Mouse (Mus musculus) right cerebral cortex, adult 18-20 months (tissue): ENCODE measurements at regions not wholly inside any gene's neighbourhood (a gene's known extent, or its start where the extent isn't known, plus 50 kb on each side); places are given as distances from the start of the nearest gene placed in this dataset.

Experiments
- DNase-seq: peaks from one replicate; pipeline ENCODE4 v3.0.0; 2022; ENCODE audit warnings: mixed read lengths

DNA sequence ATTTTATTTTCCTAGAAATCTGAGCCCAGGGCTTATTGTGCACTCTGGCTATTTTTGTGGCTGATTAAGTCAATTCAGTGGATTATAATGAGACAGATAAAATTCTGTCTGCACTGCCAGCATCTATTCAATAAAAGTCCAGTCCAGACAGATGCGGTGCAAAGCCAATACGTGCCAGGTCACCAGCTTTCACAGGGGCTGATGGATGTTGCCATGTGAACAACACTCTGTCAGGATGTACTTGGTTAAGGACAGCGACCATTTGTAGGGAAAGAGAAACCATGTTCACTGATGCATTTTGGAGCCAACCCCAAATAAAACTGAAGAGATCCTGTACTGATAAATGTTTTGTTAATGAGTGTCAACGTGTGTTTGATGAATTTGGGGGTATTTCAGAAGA is 285.0 kb upstream of the Gnpda2 start:
- no peak for DNase-seq

DNA sequence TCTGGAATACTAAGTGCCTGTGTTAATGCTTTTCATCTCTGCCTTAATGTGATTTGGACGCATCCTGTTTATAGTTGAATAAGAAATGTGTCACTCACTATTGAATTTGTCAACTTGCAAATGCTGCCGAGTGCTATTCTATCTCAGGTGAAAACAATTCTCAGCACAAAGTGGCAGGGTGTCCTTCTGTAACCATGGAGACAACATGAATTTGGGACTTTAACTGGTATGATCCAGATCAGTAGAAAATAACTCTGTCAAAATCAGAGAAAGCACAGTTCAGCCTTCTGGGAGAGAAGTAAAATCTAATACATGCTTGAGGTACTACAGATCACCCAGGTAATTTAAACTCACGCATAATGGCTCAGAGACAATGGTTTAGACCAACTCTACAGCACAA is 270.9 kb upstream of the Gnpda2 start:
- DNase-seq, result no peak

DNA sequence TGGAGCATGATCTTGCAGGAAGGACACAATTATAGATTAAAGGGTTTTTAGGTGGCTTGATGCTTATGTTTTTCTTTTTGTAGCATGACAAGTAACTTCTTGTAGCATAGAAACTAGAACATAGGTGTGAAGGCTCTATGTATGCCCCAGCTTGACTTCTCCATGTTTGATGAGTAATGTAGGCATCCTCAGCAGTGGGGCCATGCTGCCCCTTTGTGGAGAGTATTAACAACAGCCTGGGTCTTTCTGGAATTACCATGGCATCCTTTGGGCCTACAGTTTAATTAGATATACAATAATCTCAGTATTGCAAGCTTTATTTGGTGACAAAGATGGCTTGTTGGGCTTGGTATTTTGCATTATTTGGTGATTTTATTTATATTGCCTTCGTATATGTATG is 252.7 kb upstream of the Gnpda2 start:
- no peak for DNase-seq

DNA sequence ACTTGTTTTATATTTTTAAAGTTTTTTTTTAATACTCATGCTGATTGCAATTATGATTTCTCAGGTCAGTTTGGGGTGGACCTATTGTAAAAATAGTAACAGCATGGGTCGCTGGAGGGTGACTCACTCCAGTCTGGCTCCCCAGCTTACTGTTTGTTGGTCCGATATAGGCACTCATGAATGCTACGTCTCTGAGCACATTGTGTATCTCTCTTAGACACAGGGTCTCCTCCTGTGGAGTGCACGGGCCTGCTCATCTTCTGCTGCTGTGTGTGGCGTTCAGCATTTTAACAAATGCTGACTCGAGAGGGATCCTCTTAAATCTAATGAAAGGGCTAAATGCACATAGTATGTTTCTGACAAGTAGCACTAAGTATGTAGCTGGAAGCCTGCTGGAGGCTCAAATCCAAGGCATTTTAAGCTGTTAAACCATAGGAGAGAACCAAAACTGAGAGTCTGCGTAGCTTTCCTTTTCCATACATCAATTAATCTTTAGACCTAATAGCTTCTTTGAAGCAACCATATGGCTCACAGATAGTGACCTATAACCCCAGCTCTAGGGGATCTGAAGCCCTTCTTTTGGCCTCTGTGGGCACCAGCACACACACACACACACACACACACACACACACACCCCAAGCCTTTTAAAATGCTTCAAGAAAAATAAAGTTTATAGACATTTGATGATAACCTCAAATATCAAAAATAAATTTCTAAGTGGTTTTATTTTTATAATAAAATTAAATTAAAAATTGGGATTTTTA is 246.0 kb upstream of the Gnpda2 start:
- DNase-seq, result no peak

DNA sequence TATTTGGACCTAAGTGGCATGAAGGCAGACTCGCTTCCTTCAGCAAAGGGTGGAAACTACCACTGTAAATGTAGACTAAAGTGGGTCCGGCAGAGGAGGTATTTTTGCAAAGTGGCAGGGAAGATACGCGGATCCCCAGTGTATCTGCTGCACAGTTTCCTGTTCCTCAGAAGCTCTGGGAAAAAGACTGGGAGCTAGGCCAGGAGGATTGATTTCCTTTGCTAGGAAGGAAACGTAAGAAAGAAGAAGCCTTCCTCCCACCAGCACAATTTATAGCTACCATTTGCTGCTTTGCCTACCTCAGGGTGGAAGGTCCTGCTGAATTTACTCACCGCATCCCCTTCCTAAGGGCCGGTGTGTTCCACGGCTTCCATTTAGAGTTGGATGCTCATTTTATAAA is 244.2 kb upstream of the Gnpda2 start:
- DNase-seq, result peak; percentile 5

DNA sequence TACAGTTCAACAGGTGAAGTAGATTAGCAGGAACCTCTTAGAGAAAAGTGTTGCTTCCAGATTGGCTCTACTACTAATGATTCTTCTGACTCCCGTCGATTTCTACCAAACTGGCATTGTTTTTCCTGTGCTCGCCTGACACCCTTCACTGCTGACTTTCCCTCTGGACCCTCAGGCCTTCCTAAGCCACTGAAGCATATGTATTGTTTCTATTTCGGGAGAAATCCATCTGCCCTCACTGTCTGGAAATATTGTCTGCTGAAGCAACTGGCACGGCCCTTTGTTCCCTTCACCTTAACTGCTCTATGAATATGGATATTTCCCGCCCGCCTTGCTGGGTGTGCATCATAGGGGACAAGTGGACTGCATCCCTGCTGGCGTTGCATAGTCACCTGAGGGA is 243.0 kb upstream of the Gnpda2 start:
- DNase-seq, result no peak

- no peak for DNase-seq
Observed at GRCm38 (mm10) chr5:69817778-69818177, 225.6 kb upstream of the Gnpda2 start.

DNA sequence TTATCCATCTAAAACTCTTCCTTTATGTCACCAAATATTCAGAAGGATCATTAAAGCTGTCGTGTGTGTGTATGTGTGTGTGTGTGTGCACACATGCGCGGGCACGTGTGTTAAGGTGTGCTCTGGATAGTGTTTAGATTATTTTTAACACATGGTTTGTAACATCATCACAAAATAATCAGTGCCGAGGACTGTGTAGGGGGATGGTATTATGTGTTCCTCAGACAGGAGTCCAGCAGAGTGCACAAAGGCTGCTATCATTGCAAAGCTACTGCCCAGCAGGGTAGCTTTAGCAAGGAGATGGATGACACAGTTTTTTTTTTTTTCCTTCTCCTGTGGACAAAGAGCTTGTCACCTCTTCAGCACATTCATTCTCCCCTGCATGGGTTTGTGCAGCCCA is 224.9 kb upstream of the Gnpda2 start:
- no peak for DNase-seq

DNA sequence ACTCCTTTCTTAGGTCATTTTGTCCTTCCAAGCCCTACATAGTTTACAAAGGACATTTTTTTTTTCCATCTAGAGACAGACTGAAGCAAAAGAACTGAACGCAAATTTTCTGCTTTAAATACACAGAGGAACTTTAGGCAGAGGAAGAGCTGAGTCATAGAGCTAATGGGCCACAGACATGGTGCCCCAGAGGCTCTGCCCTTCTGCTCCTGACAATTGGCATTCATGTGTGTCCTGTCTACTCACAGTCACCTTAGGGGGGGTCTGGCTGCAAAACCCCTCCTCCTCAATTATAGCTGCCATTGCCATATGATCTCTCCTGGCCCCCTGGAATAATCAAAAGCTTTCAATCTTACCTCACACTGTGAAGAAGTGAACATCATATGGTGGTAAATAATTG is 223.2 kb upstream of the Gnpda2 start:
- no peak for DNase-seq

- DNase-seq, result no peak
Observed at GRCm38 (mm10) chr5:69802612-69803011, 210.5 kb upstream of the Gnpda2 start.

- peak; percentile 2 for DNase-seq
Observed at GRCm38 (mm10) chr5:69802101-69802500, 210.0 kb upstream of the Gnpda2 start.

- DNase-seq, result no peak
Observed at GRCm38 (mm10) chr5:69795316-69795715, 203.2 kb upstream of the Gnpda2 start.

DNA sequence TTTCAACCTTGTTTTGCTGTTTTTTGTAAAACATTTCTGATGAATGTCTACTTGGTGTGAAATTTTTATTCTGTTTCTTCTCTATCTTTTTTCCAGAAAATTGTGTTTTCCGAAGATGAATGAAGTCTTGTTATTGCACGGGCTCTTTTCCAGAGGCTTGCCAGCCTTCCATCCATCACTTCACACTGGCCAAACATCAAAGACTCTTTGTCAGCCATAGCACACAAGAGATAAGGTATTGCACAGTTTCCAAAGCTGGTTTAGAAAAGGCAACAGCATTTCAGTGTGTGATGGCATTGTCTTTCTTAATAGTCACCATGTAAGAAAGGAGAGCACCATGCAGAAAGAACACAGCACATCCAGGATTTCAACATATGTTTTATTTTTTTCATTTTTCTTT is 202.5 kb upstream of the Gnpda2 start:
- DNase-seq, result no peak

DNA sequence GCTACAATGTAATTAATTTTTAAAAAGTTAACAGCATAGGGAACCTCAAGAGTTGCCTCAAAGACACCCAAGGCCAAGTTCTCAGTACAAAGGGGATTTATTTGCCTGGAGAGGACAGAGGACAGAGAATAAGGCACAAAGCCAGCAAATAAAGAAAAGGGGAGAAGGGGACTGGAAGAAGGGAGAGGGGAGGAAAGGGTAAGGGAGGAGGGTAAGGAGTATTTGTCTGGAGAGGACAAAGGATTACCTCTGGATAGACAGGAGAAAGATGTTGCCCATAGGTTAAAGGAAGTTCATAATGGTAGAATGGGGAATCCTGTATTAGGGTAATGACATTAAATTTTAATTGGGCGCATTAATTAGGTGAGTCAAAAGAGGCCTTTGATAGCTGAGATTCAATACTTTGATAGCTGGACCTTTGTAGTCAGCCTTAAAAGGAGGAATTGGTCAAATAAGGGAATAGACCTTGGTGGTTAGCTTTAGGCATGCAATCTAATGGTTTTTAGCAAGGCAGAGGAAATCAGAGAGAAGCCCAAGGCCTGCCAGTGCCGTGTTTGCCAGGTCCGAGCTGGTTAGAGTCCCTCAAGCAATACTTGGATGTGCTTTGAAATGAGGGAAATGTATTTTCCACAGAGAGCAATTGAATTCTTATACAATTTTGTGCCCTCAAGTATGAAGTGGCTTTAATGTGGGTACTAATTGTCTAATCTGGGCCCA is 164.8 kb upstream of the Gnpda2 start:
- DNase-seq, result no peak

- DNase-seq, result peak; percentile 2
Observed at GRCm38 (mm10) chr5:69756360-69756759, 164.2 kb upstream of the Gnpda2 start.

DNA sequence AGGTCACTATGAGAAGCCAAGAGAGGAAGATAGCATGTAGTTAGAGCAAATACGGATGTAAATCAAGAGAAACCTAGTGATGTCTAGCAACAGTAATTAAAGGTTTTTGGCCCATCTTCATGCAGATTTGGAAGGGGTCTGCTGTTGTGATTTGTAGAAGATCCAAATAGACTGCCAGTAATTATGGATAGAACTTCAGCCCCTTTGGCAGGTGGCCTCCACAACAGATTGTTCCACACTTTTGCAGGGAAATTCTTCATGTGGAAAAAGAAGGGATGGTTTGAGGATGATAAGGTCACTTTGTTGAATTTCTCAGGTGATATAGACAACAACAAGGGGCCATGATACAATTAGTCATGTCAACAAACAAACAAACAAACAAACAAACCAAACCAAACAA is 148.4 kb upstream of the Gnpda2 start:
- no peak for DNase-seq

DNA sequence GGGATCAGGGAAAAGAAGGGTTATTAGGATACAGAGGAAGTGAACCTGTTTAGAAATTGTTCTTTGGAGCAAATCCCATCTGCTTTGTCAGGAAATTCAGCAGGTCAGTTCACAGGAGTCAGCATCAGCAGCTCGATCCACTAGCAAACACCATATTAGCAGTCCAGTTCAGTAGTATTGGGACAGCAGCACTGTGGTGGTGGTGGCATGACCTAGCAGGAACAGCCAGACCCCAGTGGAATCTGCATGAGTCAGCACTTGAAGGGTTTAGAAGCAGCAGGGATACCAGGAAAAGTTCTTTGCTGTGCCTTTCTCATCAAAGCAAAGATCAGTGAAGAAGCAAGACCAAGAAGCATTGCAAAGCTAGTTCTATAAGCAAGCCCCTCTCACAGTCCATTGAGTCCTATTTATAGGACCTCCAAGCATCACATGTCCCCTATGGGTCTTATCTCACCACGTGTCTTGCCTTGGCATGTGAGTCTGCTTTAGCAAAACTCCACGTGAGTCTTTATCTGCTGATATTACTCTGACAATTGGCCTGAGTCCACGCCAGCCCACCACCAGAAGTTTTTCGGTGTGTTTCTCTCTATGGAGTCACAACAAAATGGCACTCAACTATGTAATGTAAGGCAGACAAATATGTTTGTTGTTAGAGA is 129.3 kb upstream of the Gnpda2 start:
- DNase-seq, result no peak

DNA sequence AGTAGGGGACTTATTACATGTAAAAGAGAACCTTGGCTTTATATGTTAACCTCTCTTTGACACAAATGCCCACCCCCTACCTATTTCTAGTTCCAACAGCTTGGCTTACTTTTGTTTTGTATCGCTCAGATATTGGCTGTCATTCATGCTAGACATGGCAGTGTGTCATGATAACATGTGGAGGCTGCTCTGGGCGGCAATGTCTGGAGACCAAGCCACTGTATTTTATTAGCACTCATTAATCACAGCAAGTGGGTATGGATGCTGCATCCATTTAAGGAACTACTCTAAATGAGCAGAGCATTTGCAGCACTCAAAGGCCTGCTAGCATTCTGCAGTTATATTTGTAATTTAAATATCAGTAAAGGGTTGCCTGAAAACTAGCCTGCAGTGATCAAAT is 123.9 kb upstream of the Gnpda2 start:
- no peak for DNase-seq

GRCm38 (mm10) chr5:69707099-69707498 is 115.0 kb upstream of the Gnpda2 start:
- DNase-seq, result peak; percentile 34

DNA sequence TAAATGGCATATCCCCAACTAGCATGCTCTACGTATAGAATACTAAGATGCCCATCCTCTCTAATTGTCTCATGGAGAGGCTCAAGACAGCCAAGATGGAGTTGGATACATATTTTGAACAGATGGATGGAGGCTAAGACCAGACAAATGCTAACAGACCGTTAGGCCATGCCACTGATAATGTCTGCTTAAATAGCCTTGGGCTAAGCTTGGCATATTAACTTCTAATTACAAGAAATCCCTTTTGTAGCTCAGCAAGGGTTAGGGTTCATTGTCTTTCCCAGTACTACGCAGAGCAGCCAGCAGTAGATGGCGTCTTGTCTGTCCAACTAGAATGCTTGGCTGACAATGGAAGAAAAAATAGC is 113.0 kb upstream of the Gnpda2 start:
- no peak for DNase-seq

DNA sequence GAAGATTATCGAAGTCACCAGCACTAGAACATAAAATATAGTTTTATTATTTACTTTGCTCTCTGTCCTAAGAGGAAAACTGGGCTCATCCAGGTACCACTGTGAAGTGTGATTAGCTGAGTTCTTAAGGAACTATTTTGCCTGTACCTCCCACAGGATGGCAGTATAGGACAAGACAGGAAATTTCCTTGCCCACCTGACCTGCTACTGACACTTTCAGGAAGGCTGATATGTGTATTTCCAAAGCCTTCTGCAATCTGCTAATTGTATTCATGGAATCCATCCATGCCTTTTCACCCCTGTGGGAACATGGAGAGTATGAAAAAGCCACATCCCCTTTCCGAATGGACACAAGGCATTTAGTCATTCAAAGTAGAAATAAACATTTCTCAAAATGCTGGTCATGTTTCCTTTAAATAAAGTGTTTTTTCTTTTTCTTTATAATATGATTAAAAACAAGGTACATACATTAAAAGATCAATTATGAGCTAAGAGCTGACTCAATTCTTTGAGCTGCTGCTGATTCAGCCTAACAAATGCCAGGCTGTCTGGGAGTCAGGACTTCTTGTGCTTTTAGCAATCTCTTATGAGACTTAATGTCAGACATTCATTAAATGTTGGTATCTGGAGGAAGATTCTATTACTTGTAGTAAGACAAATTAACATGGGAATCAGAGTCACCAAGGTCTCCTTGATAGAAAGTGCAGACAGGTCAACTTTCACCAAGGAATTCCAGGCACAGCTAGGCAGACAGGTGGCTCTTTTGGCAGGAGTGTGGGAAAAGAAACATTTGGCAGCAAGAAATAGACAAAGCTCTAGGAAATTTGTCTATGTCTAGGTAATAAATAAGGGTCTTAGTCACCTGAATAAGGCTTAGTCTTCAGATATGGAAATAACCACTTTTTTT is 112.4 kb upstream of the Gnpda2 start:
- DNase-seq, result peak; percentile 8

GRCm38 (mm10) chr5:69678770-69679169 is 86.6 kb upstream of the Gnpda2 start:
- DNase-seq, result no peak

DNA sequence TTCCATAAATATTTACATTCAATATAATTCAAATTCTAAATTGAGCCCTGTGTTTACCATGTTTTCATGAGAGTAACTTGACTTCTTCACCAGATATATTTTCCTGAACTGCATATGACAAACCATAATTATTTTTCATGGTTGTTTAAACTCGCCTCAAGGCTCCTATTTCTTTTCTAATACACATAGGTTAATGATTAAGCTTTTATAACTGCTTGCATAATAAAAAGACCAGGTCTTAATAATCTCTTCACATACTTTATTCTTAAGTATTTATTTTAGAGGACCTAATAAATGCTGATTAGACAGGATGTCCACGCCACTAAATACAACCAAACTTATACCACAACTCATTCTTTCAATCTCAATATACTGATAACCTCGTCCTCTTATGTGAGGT is 86.1 kb upstream of the Gnpda2 start:
- DNase-seq, result no peak
